Mouse (Mus musculus) neutrophil, adult 5-6 weeks (primary cell): Measurements from ENCODE around the gene Ltbp4. TPM values are rescaled to one million over a fixed set of nuclear protein-coding genes. Genes with fewer than 3 reads are reported as not detected.

ENCODE experiments used
- ATAC-seq: fragments of 151-379, 151-347 bp; 2 replicates; pipeline ENCODE4 v1.8.0; 2017; ENCODE audit warnings: mild to moderate bottlenecking, moderate TSS enrichment; ENCODE audit not compliant: insufficient number of reproducible peaks, poor library complexity, low FRiP score, severe bottlenecking; ENCODE audit errors: extremely low read depth
- total RNA-seq: library from RNA; stranded (forward); fragments of 200-1000 nt; gene quantifications from 2 replicates; pipeline ENCODE4 v1.2.3, GENCODE M21; 2017

The Ltbp4 gene
- total RNA-seq, 1 experiment from 2014 or later, result not detected

DNA sequence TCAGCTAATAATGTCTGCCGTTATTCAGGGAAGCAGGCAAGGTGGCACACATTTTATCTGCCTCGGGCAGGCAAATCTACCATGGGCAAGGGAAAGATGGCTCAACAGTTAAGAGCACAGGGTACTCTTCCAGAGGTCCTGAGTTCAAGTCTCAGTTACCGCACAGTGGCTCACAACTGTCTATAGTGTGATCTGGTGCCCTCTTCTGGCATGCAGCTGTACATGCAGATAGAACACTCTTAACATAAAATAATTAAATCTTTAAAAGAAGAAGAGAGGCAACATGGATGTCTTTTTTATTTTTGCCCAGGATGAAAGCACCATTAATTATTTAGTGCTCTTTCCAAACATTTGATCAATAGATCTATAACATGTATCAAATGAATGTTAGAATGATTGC, 60.3 kb downstream of the Ltbp4 start:
- no peak for ATAC-seq

DNA sequence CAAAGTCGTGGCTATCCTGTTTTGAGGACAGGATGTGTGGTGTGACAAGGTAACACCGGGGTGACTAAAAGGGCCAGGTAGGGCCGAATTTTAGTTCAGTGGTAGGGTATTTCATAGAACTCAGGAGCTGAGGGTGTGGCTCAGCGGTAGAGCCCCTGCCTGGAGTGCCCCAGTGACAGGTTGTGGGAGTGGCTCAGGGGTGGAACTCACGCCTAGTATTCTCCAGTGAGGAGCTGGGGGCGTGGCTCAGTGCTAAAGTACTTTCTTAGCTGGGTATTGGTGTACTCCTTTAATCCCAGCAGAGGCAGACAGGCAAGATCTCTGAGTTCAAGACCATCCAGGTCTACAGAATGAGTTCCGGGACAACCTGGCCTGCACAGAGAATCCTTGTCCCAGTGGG, 61.5 kb downstream of the Ltbp4 start:
- no peak for ATAC-seq

DNA sequence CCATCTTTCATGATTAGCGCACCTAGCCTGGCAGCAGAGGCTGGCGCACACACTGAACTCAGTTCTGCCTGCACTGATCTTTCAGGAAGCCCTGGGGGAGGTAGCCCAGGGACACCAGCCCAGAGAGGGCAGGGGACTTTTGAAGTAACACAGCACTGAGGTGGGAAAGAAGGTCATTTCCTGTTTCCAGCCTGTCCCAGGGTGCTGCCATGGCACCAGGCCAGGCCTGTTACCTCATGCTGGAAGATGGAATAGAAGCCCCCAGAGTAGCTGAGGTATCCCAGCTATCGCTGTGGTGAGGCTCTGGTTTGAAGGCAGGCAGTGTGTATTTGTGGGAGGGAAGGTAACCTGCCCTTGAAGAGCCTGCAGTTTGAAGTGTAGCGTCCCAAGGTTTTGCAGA, 62.6 kb downstream of the Ltbp4 start:
- no peak for ATAC-seq

DNA sequence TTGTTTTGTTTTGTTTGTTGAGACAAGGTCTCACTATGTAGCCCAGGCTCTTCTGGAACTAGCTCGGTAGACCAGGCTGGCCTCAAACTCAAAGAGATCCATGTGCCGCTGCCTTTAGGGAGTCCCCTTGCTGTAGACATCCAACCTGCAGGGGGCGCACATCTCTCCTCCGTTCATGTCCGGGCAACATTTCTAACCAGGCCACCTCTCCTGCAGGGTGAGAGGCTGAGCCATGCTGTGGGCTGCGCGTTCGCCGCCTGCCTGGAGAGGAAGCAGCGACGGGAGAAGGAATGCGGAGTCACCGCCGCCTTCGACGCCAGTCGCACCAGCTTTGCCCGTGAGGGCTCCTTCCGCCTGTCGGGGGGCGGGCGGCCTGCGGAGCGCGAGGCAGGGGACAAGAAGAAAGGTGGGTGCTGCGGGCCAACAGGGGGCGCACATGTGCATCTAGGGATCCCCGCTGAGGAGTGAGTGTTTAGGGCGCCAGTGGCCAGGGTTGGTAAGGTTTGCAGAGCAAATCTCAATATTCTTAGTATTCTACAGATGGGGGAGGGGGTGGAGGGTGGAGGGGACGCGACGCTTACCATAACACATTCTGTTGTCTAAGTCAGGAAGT, 63.6 kb downstream of the Ltbp4 start:
- ATAC-seq, result no peak

DNA sequence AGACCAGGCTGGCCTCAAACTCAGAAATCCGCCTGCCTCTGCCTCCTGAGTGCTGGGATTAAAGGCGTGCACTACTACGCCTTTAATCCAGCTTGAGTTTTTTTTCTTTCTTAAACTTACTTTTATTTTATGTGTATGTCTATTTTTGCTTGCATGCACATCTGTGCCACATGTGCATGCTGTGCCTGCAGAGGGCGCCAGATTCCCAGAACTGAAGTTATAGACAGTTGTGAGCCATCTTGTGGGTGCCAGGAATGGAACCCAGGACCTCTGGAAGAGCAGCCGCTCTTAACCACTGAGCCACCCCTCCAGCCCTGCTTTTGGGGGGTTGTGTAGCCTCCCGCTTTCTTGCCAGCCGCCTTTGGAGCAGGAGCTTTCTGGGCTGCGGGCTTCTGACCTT, 66.1 kb downstream of the Ltbp4 start:
- no peak for ATAC-seq

DNA sequence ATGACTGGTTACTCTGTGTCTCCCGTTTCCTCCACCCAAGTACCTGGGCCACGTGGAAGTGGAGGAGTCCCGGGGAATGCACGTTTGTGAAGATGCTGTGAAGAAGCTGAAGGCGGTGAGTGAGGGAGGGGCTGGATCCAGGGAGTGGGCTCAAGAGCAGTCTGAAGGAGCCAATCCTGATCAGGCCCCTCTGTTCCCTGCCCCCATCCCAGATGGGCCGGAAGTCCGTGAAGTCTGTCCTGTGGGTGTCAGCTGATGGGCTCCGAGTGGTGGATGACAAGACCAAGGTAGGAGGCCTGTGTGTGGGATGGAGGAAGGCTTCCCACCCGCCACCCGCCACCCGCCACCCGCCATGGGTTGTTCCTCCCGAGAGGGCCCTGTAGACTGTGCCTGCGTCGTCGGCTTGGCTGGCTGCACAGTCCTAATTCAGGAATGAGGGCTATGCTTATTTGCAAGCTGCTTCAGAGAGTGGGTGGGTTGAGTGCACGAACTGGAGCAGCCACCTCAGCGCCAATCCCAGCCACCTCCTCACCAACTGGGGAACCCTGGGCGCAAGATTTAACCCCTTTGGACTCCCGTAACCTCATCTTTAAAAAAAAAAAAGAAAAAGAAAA, 70.9 kb downstream of the Ltbp4 start:
- no peak for ATAC-seq

DNA sequence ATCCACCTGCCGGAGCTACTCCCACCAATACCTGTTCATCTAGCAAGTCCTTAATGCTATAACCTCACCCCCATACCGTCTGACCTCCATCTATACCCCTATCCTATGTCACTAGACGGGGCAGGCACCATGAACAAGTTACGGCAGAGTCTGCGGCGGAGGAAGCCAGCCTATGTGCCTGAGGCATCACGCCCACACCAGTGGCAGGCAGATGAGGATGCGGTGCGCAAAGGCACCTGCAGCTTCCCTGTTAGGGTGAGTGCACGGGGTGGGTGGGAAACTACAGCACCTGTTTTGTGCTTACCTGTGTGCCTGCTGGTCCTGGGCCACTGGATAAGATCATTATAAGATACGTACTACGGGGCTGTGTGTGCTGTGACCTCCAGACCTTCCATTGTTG, 72.7 kb downstream of the Ltbp4 start:
- no peak for ATAC-seq

DNA sequence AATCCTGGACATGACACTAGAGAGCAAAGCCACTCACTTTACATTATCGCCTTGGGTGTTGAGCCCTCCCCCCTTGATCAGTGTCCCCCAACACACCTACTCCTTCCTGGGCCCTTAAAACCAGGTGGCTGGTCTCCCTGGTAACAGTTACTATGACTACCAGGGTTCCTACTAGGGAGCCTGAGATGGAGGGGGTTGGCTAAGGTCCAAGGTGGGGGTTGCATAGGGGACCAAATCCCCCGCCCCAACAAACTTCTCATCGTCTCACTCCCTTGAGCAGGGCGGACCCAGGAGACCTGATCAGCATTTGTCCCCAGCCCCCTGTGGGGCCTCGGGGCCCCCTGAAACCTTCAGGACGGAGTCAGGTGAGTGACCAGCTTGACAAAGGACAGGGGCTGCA, 75.6 kb downstream of the Ltbp4 start:
- ATAC-seq, result no peak

DNA sequence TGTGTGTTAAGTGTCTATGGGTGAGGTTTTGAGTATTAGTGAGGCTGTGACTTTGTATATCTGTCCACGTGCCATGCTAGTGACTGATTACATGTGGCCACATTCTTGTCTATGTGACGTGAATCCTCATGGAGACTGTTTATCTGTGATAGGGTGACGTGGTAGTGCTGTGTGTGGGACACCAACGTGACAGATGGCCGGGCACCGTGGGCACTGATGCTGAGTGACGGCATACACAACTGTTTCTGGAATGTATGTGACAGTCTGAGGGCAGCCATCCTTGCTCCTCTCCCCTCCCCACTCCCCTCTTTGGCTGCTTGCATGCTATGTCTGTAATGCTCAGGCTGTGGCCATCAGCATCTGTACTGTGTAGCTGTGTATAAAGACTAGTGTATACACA, 76.6 kb downstream of the Ltbp4 start:
- no peak for ATAC-seq

DNA sequence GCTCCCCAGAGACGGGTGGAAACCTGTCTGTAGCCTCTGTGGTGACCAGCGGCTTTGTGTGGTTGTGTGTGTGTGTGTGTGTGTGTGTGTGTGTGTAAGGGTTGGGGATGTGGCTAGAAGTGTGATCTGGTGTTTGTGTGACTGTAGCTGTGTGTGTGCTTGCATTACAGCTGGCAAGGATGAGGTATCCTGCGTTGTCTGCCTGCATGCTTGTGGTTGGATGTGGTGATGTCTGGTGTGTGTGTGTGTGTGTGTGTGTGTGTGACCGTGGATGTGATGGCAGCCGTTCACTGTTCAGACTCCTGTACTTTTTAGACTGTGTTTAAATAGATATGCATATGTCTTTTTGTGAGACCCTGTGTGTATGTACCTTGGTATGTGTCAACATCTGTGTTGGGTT, 77.7 kb downstream of the Ltbp4 start:
- ATAC-seq, result no peak

DNA sequence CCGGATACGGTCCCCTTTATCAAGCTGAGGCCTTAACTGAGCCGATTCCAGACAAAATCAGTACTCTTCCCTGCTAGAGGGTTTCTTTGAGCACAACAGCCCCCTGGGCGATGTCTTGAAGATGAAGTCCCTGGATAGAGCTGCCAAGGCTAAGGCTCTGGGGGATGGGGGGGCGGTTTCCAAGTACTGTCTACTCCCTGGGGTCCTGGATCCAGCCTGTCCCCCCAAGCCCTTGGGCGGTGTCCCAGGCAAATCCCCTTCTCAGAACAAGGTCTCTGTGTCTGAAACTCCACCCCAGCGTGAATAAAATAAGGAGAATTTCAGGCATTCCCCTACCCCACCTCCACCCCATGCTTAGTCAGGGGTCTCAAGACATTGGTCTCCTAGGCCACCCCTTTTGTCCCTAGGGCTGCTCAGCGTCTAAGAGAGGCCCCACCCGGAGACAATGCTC, 78.2 kb downstream of the Ltbp4 start:
- ATAC-seq, result no peak

DNA sequence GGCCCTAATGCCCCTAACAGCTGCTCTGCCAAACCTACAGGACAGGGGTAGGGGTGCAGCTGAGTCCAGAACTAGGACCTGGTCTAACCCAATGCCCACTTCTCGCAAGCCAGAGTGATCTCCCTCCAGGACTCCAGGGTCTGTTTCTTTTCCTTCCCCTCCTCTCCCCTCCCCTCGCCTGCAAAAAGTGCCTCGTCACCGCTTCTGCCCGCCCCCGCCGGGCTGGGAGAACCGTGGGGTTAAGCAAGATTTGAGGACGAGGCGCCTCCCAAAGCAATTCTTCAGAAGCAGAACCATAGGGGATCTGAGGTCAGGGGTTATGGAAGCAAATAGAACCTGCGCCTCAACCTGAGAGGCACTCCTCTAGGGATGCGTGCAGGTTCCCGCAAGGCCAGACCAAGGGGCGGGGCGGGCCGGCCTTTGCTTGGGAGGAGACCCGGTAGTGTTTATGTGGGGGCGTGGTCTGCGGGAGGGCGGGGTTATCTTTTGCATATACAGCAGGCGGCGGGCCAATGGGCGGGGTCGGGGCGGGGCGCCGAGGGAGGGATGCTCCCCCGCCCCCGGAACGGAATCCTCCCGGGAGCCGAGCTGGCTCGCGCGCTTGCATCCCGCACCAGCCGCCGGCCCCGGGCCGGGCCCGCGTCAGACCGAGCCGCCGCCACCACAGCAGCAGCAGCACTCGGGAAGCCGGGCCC, 79.1 kb downstream of the Ltbp4 start, which contains the start of gene Numbl:
TSS of gene Numbl (plus strand) at position 229 of the 695 bp plus-strand sequence.
- ATAC-seq, result peak; percentile 79

DNA sequence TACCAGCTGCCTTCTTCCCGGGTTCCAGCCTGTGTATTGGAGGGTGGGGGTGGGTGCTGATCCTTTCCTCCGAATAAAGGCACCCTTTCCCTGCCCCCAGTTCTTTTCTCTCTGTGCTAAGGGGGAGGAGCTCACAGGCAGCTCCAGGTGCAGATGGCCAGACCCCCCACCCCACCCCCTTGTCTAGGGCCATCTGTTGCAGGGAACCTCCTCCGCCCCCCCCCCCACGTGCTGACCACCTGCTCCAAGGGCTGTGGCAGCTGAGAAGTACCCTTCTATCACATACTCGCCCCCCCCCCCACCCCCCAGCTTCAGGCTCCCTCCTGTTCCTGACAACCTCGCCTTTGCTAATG, 79.7 kb downstream of the Ltbp4 start:
- ATAC-seq, result no peak

DNA sequence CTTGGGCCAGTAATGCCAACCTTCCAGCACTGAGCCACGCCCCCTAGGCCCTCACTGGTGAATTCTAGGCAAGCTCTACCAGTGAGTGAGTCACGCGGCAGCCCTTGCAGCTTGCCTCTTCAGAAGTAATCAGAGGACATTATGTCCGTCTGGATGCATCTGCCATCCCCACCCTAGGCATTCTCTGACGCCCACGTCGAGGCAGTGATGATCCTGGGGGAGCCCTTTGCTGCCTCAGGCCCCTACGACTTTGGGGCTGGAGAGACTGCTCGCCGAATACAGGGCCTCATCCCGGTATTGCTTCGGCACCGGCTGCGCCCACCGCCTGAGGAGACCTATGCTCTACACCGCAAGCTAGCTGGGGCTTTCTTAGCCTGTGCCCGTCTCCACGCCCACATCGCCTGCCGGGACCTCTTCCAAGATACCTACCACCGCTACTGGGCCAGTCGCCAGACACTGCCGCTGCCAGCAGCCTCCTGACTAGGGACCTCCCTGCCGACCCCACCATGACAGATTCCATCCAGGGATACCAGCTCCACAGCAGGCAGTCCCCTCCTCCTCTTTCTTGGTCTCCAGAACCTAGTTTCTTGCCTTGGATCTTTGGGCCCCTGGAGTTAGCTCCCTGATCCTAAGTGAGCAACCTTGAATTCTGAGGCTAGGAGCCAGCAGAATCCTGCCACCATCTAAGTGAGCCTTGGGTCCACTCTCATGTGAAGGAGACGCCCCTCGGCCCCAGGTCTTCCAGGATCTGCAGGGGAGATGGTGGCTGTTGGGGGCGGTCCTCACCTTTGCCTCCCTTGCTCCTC, 80.2 kb downstream of the Ltbp4 start:
- no peak for ATAC-seq

DNA sequence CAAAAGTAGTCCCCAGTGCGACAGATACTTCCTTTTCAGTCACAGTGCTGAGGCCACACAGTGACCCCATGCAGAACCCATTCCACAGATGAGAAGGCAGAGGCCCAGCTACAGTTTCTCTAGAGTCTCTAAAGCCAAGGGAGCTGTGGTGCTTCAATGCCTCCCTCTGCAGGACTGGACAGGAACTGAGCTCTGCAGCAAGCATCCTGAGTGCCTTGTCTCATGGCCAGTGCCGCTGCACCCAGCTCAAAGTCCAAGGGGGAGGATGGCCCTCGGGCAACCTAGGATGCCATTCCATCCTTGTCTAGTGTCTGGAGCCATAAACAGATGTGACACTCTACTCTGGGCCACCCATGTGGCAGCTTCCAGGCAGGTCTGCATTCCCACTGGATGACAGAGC, 81.8 kb downstream of the Ltbp4 start:
- ATAC-seq, result no peak

Other genes with a start within 250 kb of the Ltbp4 start
- gene Cyp2f2, start 217.8 kb downstream of the Ltbp4 start, total RNA-seq, result not detected in 2 replicates
- not detected in 2 replicates for gene Cyp2t4, start 184.0 kb downstream of the Ltbp4 start, total RNA-seq
- gene Egln2, start 170.9 kb downstream of the Ltbp4 start, total RNA-seq, result 70.5 and 73.3 TPM in 2 replicates
- gene Rab4b, start 158.8 kb downstream of the Ltbp4 start, total RNA-seq, result 66.0 and 67.0 TPM in 2 replicates
- gene Gm21983, start 156.6 kb downstream of the Ltbp4 start, total RNA-seq, result not detected in 2 replicates
- 1.4 TPM in 1 of 2 replicates, not detected in the other for gene Mia, start 156.5 kb downstream of the Ltbp4 start, total RNA-seq
- 2.9 and 6.8 TPM in 2 replicates for gene BC024978, start 141.9 kb downstream of the Ltbp4 start, total RNA-seq
- 20.4 and 25.8 TPM in 2 replicates for gene Snrpa, start 141.4 kb downstream of the Ltbp4 start, total RNA-seq
- gene Itpkc, start 109.0 kb downstream of the Ltbp4 start, total RNA-seq, result 12.0 and 13.1 TPM in 2 replicates
- gene Coq8b, start 104.7 kb downstream of the Ltbp4 start, total RNA-seq, result 29.5 and 32.5 TPM in 2 replicates
- 0.86 and 2.7 TPM in 2 replicates for gene Numbl, start 79.3 kb downstream of the Ltbp4 start, total RNA-seq
- gene Shkbp1, start 18.3 kb upstream of the Ltbp4 start, total RNA-seq, result 56.8 and 69.9 TPM in 2 replicates
- not detected in 2 replicates for gene Gm20479, start 19.7 kb upstream of the Ltbp4 start, total RNA-seq
- gene Sptbn4, start 110.0 kb upstream of the Ltbp4 start, total RNA-seq, result 0.37 TPM in 1 of 2 replicates, not detected in the other
- 31.7 and 32.1 TPM in 2 replicates for gene Blvrb, start 110.3 kb upstream of the Ltbp4 start, total RNA-seq
- 32.0 and 39.3 TPM in 2 replicates for gene Sertad3, start 136.1 kb upstream of the Ltbp4 start, total RNA-seq
- gene Sertad1, start 149.2 kb upstream of the Ltbp4 start, total RNA-seq, result 32.6 and 38.4 TPM in 2 replicates
- gene Prx, start 161.6 kb upstream of the Ltbp4 start, total RNA-seq, result 0.35 and 0.61 TPM in 2 replicates
- gene Hipk4, start 185.6 kb upstream of the Ltbp4 start, total RNA-seq, result not detected in 2 replicates
- gene Pld3, start 215.5 kb upstream of the Ltbp4 start, total RNA-seq, result 20.7 and 24.3 TPM in 2 replicates
- 7.0 and 8.7 TPM in 2 replicates for gene 2310022A10Rik, start 215.5 kb upstream of the Ltbp4 start, total RNA-seq